Mouse (Mus musculus) embryo, embryonic 10 days (tissue): Measurements from ENCODE around the gene Boc.

Source experiments
- DNase-seq: peaks from one replicate; pipeline ENCODE4 v3.0.0-alpha.2; 2015; ENCODE audit warnings: low spot score

Gene Boc

DNA sequence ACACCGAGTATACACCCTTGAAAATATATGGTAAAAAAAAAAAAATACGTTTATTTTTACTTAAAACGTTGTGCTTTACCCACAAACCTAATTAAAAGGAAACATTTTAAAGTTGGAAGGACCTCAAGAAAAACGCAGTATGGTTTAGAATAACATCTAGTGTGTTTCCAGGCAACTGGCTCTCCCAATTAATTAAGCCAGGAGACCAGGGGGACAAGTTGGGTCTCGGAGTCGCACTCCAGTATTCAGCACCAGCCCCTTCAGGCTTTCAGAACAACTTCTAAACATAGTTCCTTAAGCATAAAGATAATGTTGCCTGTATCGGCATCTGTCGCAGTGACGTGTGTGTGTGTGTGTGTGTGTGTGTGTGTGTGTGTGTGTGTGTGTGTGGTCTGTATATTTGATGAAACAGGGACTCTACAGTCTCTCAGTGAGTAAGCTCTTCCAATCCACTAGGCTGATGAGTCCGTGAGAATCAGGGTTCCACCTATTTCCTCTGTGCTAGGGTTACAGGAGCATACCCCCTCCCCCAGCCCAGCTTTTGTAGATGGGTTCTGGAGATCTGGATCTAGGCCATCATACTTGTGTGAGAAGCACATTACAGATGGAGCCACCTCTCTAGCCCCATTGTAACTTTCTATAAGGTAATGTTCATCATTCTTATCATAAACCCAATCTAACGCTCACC, 31.3 kb downstream of the Boc start:
- DNase-seq = no peak

GRCm38 (mm10) chr16:44526689-44527088, 32.0 kb downstream of the Boc start:
- DNase-seq = peak; percentile 69

- no peak for DNase-seq
Observed at GRCm38 (mm10) chr16:44526044-44526443, 32.7 kb downstream of the Boc start.

DNA sequence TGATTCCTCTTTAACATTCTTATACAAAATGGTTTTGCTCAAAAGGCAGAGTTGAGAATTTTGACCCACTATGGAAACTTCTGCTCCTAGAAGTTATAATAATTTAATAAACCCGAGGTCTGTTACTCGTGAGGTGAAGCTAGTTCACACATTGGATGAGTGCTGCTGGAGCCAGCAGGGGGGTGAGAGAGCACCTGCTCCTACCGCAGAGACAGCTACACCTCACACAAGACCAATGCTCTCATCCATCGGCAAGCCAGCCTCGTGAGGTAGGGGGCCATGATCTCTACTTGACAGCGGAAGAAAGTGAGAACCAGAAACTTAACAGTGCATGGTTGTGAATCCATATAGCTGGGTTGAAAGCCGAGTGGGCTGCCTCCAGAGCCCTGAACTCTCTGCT, 35.1 kb downstream of the Boc start:
- DNase-seq = no peak

DNA sequence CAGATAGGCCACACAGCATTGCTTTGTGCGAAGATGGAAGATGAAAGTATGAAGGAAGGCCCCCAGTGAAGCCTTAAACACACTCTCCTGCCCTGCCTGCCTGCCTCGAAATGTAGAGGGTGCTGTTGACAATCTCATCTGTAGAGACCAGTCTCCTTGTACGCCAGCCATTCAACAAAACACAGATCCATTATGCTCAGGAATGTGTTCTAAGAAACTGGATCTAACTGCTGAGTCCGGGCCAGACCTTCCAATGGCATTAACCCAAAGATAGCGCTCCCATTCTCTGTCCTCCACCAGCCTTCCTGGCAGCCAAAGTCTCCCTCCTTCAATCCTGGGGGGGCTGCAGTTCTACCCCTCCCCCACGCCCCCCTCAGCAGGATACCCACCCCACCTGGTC, 42.2 kb downstream of the Boc start:
- DNase-seq = no peak

DNA sequence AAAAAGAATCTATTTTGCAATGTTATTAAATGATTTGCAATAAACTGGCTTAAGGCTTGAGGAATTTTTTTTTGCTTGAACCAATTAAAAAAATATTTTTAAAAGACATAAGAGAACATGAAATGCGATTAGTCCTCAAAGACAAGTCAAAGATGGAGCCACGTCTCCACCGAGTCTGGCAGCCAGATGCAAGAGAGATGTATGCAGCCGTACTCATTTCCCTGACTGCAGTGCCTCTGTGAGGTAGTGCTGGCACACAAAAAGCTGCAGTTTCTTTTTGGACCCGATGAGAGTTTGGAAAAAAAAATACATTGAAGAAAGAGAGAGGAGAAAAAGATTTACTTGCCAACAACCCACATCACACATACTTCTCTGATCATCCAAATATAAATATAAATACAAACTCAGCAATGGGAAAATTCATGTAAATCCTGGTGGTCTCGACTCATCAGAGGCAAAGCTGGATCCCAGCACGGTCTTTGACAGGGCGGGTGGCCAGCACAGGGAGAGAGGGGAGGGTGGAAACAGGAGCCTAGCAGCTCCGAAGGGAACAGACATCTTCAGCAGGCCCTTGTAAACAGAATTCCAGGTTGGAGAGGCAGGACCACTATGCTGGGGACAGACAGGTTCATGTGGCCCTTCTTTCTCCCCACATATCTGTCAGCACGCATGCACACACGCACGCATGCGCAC, 48.0 kb downstream of the Boc start:
- no peak for DNase-seq

DNA sequence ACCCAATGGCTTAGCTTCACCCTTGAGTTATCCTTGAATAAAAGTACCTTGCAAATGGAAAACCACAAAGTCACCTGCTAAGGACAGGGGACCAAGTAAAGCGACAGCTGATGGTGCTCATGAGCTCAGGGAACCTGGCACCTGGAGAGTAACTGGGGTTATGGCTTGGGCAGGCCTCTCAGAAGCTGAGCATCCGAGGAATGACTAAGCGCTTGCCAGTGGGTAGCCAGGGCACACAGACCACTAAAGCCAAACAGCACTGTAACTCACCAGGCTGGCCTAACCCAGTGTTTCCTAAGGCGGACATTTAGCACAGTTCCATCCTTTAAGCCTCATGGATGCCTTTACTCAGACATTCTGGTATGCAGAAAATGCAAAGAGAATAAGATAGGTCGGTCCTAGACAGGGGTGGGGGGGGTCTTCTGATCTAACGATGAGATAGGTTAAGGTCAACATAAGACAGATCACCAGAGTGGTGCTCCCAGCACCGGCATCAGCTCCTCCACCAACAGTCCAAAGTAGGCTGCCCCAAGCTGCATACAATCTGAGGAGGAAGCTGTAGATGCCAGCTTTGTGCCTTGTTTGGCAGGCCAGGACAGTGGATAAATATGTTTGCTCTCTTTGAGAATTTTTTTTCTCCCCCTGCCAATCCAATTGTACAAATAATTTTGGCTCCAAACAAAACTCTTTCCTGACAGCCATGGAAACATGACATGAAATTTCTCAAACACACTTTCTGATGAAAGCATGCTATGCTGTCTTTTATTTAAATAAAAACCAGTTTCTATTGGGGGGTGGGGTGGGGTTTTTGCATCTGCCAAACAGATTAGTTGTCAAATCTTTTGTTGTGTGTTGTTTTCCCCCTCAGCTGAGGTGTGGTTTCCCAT, 49.0 kb downstream of the Boc start:
- DNase-seq = no peak

DNA sequence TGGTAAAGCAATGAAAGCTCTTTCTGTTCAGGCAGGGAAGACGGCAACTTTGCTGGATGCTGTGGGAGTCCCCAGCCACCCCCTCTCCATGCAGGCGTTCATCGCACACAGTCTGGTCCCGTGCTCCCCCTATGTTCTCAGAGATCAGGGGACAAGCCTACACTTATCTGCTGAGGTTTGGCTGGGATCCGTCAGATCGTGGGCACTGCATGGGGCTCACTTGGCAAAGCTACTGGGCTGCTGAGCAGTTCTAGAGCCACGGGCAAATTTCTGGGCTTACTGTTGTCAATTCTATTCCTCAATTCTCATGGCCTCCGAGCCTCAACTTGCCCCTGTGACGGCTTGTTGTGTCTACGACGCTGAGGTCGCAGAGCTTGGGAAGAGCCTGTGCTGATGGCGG, 49.9 kb downstream of the Boc start:
- no peak for DNase-seq

DNA sequence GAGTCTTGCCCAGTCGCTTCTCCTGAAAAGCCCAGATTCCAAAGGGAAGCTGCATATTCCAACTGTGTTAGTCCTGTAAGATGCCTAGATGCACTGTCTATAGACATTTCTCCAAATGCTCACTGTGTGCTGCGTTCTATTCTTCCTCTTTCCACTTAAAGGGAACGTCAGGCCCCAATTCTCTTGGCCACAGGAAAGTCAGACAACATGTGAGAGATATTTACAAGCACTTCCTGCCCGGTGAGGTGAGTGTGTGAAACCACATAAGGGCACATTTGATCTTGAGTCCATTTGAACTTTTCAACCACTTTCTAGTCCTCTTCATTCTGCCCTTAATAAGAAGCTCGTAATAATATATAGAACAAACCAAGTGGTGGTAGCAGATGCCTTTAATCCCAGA, 50.7 kb downstream of the Boc start:
- no peak for DNase-seq

DNA sequence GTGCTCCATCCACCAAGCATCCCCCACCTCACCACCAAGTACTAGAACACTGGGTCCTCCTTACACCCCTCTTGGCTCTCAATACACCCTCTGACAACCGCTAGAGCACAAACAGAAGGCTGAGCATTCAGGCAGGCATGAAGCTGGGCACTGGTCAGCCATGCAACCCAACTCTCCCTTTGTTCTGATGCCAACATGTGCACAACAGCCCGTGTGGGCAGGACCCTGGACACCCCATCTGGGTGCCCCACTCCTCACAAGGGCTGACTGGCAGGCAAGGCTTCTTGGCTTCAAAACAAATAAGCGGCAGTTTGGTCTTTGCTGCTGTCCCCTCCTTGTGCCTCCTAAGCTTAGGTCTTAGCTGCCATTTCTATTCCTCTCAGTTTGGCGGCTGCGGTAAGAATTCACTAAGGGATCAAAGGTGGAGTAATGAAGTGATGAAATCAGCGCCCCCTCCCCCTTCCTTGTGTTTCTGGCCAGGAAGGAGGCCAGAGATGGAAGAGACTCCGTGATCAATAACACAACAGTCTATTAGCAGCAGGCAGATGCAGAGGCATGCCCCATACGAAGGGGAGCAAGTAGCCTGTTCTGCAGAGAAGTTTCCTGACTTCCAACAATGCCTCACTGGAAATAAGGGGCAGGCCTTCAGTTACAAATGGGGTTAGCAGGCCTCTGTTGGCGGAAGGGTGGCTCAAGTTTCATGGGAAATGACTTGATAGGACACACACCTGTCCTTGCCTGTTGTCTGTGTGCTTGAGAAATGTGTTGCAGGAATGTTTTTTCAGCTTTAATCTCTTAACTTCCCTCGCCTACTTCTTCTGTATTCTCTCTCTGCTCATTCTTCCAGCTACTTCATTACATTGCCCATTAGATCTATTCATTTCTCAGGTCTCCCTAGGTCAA, 51.4 kb downstream of the Boc start:
- DNase-seq = no peak

- DNase-seq = no peak
Observed at GRCm38 (mm10) chr16:44505243-44505642, 53.5 kb downstream of the Boc start.

DNA sequence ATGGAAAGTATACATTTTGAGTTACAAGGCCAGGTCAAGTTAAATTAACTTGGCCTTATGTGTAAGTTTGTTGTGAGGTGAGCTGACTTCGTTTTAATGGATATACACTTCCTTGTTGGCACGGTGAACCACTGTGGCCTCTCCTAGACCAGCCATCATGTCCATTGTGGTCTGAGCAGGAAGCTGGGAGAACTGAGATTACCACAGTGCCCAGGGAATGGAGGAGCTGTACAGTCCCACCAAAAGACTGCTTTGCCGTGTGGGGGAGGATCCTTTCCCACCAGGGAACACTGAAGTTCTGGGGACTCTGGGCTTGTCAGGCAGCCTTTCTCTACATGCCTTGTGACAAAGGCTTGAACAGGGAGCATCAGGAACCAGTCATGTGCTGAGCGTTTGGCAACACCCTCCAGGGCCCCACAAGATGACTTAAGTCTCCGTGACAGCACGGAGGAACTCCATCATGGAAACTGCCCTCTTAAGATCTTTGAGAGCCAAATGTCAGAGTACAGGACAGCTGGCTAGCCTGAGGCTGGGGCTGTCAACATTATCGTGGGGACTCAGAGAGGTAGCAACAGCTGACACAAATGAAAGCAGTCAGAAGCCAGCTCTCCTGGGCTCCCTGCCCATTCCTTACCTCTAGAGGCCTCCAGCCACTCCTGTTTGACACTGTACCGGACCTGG, 55.7 kb downstream of the Boc start:
- DNase-seq = no peak

- DNase-seq = no peak
Observed at GRCm38 (mm10) chr16:44502325-44502724, 56.4 kb downstream of the Boc start.

DNA sequence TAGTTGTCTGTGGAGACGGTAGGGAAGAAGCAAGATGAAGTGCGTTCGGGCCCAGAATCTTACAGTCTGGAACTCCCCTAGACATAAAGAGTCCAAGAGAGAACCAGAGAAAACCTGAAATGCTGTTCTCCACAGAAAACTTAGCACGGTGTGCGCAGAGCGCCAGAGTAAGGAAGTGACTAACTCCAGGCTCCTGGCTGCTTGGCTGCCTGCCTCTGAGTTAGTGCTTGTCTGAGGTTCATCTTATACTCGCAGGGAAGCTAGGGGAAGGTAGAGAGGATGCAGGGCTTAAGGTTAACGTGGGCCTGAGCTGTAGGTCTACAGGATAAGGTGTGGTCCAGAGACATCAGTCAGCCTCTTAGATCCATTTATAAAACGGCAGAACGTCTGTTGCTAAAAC, 56.9 kb downstream of the Boc start:
- DNase-seq = no peak

DNA sequence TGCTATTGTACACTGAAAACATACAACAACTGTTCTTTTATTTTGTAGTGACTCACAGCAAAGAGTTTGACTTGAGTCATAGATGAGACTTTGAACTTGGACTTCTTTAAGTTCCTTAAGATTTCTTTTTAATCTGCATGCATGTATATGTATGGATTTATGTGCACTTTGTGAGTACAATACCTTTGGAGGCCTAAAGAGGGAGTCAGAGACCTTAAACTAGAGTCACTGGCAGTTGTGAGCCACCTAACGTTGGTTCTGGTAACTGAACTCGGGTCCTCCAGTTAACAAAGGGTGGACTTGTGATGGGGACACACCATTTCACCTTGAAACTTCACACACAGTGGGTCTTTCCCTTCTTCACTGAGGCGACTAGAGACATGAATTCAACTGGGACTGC, 60.2 kb downstream of the Boc start:
- no peak for DNase-seq

DNA sequence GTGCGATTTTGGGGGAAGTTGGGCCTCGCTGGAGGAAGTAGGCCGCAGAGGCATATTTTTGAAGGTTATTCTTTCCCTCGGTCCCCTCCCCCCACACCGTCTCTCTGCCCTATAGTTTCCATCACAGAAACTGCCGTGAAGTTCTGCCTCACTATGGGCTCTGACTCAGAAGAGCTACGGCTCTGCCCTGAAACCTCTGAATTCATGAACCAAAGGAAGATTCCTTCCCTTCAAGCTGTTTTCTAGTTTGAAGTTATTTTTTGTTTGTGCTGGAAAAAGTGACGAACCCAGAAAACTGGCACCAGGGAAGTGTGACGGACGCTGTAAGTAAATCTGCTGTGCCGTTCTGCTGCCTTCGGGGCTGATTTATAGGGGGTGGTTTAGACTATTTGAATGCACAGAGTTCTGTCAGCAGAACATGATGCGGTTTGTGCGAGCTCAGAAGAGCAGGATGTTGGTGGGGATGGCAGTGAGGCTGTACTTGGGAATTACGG, 61.7 kb downstream of the Boc start:
- DNase-seq = no peak

- peak; percentile 67 for DNase-seq
Observed at GRCm38 (mm10) chr16:44494441-44495108, 64.1 kb downstream of the Boc start.

DNA sequence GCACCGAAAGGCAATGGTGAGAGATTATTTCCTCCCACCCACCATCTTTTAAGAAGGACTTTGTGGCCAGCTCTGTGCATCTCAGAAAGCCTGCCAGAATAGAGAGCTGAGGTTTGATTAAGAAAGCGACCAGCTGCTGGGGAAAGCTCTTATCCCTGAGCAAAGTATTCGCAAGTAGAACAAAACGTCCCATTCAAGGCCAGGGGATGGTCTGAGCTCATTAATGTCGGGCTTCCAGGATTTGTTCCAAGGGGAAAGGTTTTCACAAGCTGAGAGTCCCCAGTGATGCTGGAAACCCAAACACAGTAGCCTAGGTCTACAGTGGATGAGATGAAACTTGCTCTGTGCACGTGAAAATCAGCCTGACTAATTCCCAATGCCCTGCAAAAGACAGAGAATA, 64.8 kb downstream of the Boc start:
- DNase-seq = no peak

- DNase-seq = no peak
Observed at GRCm38 (mm10) chr16:44492706-44493105, 66.0 kb downstream of the Boc start.

DNA sequence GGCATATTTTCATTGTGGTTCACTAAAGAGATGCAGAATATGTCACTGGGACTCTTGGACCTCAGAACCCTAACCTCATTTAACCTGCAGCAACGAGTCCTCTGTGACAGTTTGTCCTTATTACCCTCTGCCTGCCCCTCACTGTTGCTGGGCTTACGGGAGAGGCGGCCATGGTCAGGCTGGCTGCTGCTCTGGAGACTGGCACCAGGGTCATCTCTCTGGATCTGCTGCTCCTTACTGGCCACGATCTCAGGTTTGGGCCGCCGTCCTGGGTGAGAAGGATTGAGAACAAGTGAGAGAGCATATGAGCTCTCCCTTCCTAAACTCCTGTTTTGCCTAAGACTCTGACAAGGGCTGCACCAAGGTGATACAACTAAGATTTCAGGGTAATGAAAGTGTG, 66.5 kb downstream of the Boc start:
- DNase-seq = no peak

DNA sequence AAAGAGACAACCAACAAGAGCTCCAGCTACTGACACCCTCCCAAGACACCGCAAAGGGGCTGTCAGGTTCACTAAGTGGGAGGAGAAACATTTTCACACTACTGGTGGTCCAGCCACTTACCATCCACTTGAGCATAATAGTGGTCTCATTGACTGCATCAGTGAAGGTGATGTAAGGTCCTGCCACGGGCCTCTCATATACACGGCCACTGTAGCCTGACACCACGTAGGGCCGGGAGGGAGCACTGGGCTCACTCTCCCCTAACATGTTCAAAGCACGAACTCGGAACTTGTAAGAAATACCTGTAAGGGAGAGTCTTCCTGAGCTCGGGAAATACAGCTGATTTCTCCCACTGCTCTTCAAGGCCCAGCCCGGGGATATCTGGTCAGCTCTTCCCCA, 67.6 kb downstream of the Boc start:
- DNase-seq = no peak
